Mouse (Mus musculus): ENCODE measurements at regions not wholly inside any gene's neighbourhood (a gene's known extent, or its start where the extent isn't known, plus 50 kb on each side); places are given as distances from the start of the nearest gene placed in this dataset.

DNA sequence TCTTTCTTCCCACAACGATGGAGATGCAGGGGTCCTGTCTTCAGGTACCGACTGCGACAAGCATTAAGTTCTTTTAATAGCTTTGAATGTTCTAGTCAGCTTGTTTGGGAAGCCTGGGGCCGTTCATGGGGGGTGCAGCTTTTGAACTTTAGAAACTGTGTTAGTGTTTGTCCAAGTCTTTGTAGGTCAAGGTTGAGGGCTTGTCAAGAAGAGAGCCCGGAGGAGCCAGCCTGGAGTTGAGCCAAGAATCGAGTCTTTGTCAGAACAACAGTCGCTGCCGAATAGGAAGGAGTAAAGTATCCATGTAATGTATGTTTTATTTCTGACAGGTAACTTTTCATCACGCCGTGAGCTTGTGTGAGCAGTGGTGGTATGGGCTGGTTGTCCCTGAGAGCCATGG is 75.0 kb upstream of the Ccn6 start:
- no peaks in the 10 kb centered on the region for H3K9me3 ChIP-seq (ENCODE audit: low read length)
- H3K9ac ChIP-seq (replicated peaks; ENCODE audit: low read depth) = no peak overlapping the region
- TF ChIP-seq EP300 (IDR thresholded peaks at IDR 0.05) = no peak
- H3K36me3 ChIP-seq (ENCODE audit: insufficient read depth, low read length) = no peaks in the 10 kb centered on the region
- DNase-seq (ENCODE audit: low spot score) = peak; percentile 24
- 24% methylated on average over 10 of the region's 10 CpGs for WGBS
- H3K27ac ChIP-seq (ENCODE audit: low read length) = no peak overlapping the region
- no peak overlapping the region for H3K4me2 ChIP-seq (replicated peaks; ENCODE audit: low read depth, low read length)
- ATAC-seq = peak; percentile 33; the same call in 1 of the 2 replicates
- 0 out of 2 replicates have a peak, but pooled peaks cover 4% of the 10 kb centered on the region for H3K4me1 ChIP-seq (ENCODE audit: insufficient read depth, low read depth, low read length)
- H3K4me3 ChIP-seq (ENCODE audit: low read depth, low read length) = no peak overlapping the region
- H3K27me3 ChIP-seq (replicated peaks; ENCODE audit: insufficient read depth, low read length) = no peaks in the 10 kb centered on the region

DNA sequence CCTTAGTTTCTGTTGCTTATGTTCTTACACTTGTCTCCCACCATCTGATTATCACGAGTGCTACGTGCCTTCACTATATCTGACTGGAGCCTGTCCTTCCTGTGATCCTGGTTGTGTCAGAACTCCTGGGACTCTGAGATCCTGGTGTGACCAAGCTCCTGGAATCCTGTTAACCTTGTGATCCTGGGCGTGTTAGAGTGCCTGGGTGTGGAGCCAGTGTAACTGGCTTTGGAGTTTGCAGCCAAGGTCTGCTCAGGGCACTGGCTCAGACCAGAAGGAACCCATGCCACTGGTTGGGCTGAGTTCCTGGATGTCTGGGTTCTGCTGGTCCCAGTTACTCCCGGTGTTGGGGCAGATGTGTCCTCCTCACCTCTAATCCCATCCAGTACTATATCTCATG is 74.0 kb upstream of the Ccn6 start:
- Histone ChIP-seq H3K27me3 (replicated peaks; ENCODE audit: insufficient read depth, low read length) (no peaks in the 10 kb centered on the region), H3K4me2 (replicated peaks; ENCODE audit: low read depth, low read length) (no peak overlapping the region), H3K27ac (ENCODE audit: low read length) (no peak overlapping the region), H3K4me1 (ENCODE audit: insufficient read depth, low read depth, low read length) (0 out of 2 replicates have a peak, but pooled peaks cover 4% of the 10 kb centered on the region), H3K4me3 (ENCODE audit: low read depth, low read length) (no peak overlapping the region), H3K9me3 (ENCODE audit: low read length) (no peaks in the 10 kb centered on the region), H3K36me3 (ENCODE audit: insufficient read depth, low read length) (no peaks in the 10 kb centered on the region), H3K9ac (replicated peaks; ENCODE audit: low read depth) (no peak overlapping the region)
- DNase-seq (ENCODE audit: low spot score) (no peak), ATAC-seq (no peak)
- TF ChIP-seq CTCF (IDR thresholded peaks at IDR 0.05) (no peak), EP300 (IDR thresholded peaks at IDR 0.05) (no peak)
- WGBS = 81% methylated on average over 4 of the region's 4 CpGs

DNA sequence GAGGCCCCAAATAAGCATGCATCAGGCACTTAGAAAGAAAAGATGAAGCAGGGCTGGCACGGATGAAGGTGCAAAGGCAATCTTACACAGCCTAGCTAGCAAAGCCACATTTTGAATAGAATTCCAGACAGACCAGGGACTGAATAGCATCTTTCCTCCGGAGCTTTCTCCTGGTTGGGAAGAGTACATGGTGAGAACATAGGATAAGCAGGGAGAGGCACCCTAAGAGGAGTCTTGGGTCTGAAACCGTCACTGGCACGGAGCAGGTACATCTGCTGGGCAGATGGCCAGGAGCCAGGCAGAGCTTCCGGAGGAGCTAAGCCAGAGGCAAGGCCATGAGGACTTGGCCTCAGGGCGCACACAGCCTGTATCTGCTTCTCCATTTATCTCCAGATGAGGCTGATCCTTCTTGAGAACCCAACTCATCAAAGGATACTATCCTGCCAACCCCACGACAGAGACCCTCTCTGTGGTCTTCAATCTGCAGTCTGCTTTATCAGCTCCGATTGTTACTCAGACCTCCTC is 70.4 kb upstream of the Ccn6 start:
- DNase-seq (ENCODE audit: low spot score) (no peak), ATAC-seq (no peak)
- no peak overlapping the region for H3K27ac ChIP-seq (ENCODE audit: low read length)
- H3K4me2 ChIP-seq (replicated peaks; ENCODE audit: low read depth, low read length) = no peak overlapping the region
- H3K9ac ChIP-seq (replicated peaks; ENCODE audit: low read depth) = no peak overlapping the region
- 0 out of 2 replicates have a peak, but pooled peaks cover 4% of the 10 kb centered on the region for H3K4me1 ChIP-seq (ENCODE audit: insufficient read depth, low read depth, low read length)
- no peak overlapping the region for H3K4me3 ChIP-seq (ENCODE audit: low read depth, low read length)
- no peaks in the 10 kb centered on the region for H3K27me3 ChIP-seq (replicated peaks; ENCODE audit: insufficient read depth, low read length)
- H3K9me3 ChIP-seq (ENCODE audit: low read length) = no peaks in the 10 kb centered on the region
- WGBS = 77% methylated on average over 8 of the region's 8 CpGs
- no peak for TF ChIP-seq EP300 (IDR thresholded peaks at IDR 0.05)
- TF ChIP-seq CTCF (IDR thresholded peaks at IDR 0.05) = no peak
- no peaks in the 10 kb centered on the region for H3K36me3 ChIP-seq (ENCODE audit: insufficient read depth, low read length)

DNA sequence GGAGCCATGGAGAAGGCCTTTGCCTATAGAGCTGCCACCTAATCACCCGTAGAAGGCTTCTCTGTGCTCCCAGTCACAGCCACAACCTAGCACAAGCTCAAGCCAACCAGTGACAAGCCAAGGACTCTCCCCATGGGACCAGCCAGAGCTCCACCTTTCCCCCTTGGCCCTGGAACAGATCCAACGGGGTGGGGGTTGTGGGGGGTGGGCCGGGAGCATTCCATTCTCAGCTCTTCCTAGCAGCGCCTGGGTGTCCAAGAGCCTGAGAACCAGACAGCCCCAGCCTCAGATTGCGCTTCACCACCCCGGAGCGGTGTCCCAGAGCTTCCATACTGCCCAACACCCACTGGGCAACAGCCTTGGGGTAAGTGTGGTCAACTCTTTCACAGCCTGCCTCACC is 69.6 kb upstream of the Ccn6 start:
- no peak overlapping the region for H3K4me2 ChIP-seq (replicated peaks; ENCODE audit: low read depth, low read length)
- WGBS = 85% methylated on average over 7 of the region's 7 CpGs
- TF ChIP-seq EP300 (IDR thresholded peaks at IDR 0.05) (no peak), CTCF (IDR thresholded peaks at IDR 0.05) (no peak)

DNA sequence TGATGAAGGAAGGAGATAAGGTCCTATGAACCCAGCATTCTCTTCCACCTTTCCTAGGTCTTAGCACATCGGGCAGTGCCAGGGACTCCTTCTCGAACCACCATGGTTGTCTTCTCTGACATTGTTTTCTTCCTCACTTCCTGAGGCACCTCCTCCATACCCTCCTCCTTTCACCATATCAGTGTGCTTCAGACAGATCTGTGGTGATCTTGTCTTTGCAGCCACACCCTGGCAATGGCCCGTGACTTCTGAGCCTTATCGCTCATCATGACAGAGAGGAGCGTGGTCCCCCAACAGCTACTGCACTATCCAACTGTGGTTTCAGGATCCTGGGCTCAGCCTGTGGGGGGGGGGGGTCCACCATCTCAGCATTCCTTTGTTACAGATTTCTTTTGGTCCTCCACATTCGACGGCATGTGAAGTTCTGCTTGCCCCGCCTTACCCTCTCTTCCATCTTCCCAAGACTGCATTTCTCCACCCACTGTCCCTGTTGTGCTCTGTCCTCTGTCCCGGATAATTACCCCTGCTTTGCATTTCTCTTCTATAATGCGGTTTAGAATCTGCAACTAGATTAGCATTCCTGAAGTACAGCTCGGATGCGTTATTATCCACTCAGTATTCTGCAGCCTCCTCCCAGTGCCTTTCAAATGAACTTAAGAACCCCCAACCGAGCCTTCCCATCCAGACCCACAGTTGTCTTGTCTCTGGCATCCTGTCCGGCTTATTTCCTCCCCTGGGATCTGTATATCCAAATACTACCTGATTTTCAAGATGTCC is 67.2 kb upstream of the Ccn6 start:
- Histone ChIP-seq H3K36me3 (ENCODE audit: insufficient read depth, low read length) (no peaks in the 10 kb centered on the region), H3K9me3 (ENCODE audit: low read length) (no peaks in the 10 kb centered on the region), H3K27me3 (replicated peaks; ENCODE audit: insufficient read depth, low read length) (no peaks in the 10 kb centered on the region), H3K4me3 (ENCODE audit: low read depth, low read length) (no peak overlapping the region), H3K27ac (ENCODE audit: low read length) (no peak overlapping the region), H3K4me1 (ENCODE audit: insufficient read depth, low read depth, low read length) (no peaks in the 10 kb centered on the region), H3K9ac (replicated peaks; ENCODE audit: low read depth) (no peak overlapping the region), H3K4me2 (replicated peaks; ENCODE audit: low read depth, low read length) (no peak overlapping the region)
- no peak for ATAC-seq
- no peak for DNase-seq (ENCODE audit: low spot score)
- TF ChIP-seq CTCF (IDR thresholded peaks at IDR 0.05) = no peak
- TF ChIP-seq EP300 (IDR thresholded peaks at IDR 0.05) = no peak
- WGBS = 74% methylated on average over 14 of the region's 14 CpGs

More for the DNA sequence above, 69.6 kb upstream of the Ccn6 start:
- no peaks in the 10 kb centered on the region for H3K4me1 ChIP-seq (ENCODE audit: insufficient read depth, low read depth, low read length)
- no peaks in the 10 kb centered on the region for H3K9me3 ChIP-seq (ENCODE audit: low read length)
- no peak for ATAC-seq
- H3K27ac ChIP-seq (ENCODE audit: low read length) = no peak overlapping the region
- H3K27me3 ChIP-seq (replicated peaks; ENCODE audit: insufficient read depth, low read length) = no peaks in the 10 kb centered on the region
- H3K9ac ChIP-seq (replicated peaks; ENCODE audit: low read depth) = no peak overlapping the region
- H3K4me3 ChIP-seq (ENCODE audit: low read depth, low read length) = no peak overlapping the region
- H3K36me3 ChIP-seq (ENCODE audit: insufficient read depth, low read length) = no peaks in the 10 kb centered on the region
- no peak for DNase-seq (ENCODE audit: low spot score)

DNA sequence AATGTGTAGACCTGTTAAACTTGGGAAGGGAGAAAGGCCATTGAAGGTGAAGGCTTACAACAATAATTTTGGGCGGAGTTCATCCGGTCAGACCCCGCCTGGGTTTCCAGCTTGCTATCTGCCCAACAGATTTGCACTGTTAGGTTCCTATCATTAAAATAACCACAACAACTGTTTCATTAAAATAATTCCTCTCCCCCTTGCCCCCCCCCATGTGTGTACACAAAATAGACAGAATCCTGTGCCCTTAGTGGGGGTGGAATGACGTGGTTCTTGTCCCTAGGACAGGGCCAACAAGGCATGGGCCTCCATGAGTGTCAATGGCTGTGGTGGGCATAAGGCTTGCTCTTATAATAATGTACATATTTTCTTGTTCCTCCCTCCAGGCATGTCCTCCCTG is 65.6 kb upstream of the Ccn6 start:
- H3K4me3 ChIP-seq (ENCODE audit: low read depth, low read length) = no peak overlapping the region
- H3K9ac ChIP-seq (replicated peaks; ENCODE audit: low read depth) = no peak overlapping the region
- TF ChIP-seq EP300 (IDR thresholded peaks at IDR 0.05) (no peak), CTCF (IDR thresholded peaks at IDR 0.05) (no peak)
- DNase-seq (ENCODE audit: low spot score) (no peak), ATAC-seq (no peak)
- WGBS = 89% methylated on average over 4 of the region's 4 CpGs
- H3K36me3 ChIP-seq (ENCODE audit: insufficient read depth, low read length) = no peaks in the 10 kb centered on the region
- no peaks in the 10 kb centered on the region for H3K9me3 ChIP-seq (ENCODE audit: low read length)
- no peaks in the 10 kb centered on the region for H3K27me3 ChIP-seq (replicated peaks; ENCODE audit: insufficient read depth, low read length)
- no peaks in the 10 kb centered on the region for H3K4me1 ChIP-seq (ENCODE audit: insufficient read depth, low read depth, low read length)
- H3K27ac ChIP-seq (ENCODE audit: low read length) = no peak overlapping the region
- H3K4me2 ChIP-seq (replicated peaks; ENCODE audit: low read depth, low read length) = no peak overlapping the region

All from lung, postnatal 0 days (tissue).